Mouse (Mus musculus): ENCODE measurements at regions not wholly inside any gene's neighbourhood (a gene's known extent, or its start where the extent isn't known, plus 50 kb on each side); places are given as distances from the start of the nearest gene placed in this dataset.

- no peak overlapping the region for H3K4me2 ChIP-seq
- H3K27ac ChIP-seq (replicated peaks): no peak overlapping the region
- WGBS: 6% methylated on average over 4 of the region's 4 CpGs
- H3K9me3 ChIP-seq: no peaks in the 10 kb centered on the region
- H3K4me1 ChIP-seq (replicated peaks): no peaks in the 10 kb centered on the region
- no peaks in the 10 kb centered on the region for H3K27me3 ChIP-seq
- no peak for ATAC-seq (ENCODE audit: low FRiP score, low read depth)
- H3K9ac ChIP-seq: no peak overlapping the region
- no peaks in the 10 kb centered on the region for H3K36me3 ChIP-seq
- H3K4me3 ChIP-seq: no peak overlapping the region
Observed at GRCm38 (mm10) chr14:64546787-64547186, 442.7 kb downstream of the Prss52 start.

- Histone ChIP-seq H3K4me3 (no peak overlapping the region), H3K4me2 (no peak overlapping the region), H3K27me3 (no peaks in the 10 kb centered on the region), H3K36me3 (no peaks in the 10 kb centered on the region), H3K4me1 (replicated peaks) (no peaks in the 10 kb centered on the region), H3K9me3 (no peaks in the 10 kb centered on the region), H3K9ac (no peak overlapping the region), H3K27ac (replicated peaks) (no peak overlapping the region)
- no peak for ATAC-seq (ENCODE audit: low FRiP score, low read depth)
- 58% methylated on average over 4 of the region's 4 CpGs for WGBS
Observed at GRCm38 (mm10) chr14:64552951-64553350, 448.9 kb downstream of the Prss52 start.

- 84% methylated on average over 7 of the region's 7 CpGs for WGBS
- no peak overlapping the region for H3K9ac ChIP-seq
- no peak overlapping the region for H3K4me2 ChIP-seq
- H3K9me3 ChIP-seq: no peaks in the 10 kb centered on the region
- H3K36me3 ChIP-seq: no peaks in the 10 kb centered on the region
- H3K27ac ChIP-seq (replicated peaks): no peak overlapping the region
- H3K27me3 ChIP-seq: no peaks in the 10 kb centered on the region
- no peak overlapping the region for H3K4me3 ChIP-seq
- no peak for ATAC-seq (ENCODE audit: low FRiP score, low read depth)
- H3K4me1 ChIP-seq (replicated peaks): no peaks in the 10 kb centered on the region
Observed at GRCm38 (mm10) chr14:64556042-64556441, 452.0 kb downstream of the Prss52 start.

- Histone ChIP-seq H3K4me3 (no peak overlapping the region), H3K4me1 (replicated peaks) (no peaks in the 10 kb centered on the region), H3K27ac (replicated peaks) (no peak overlapping the region), H3K9me3 (no peaks in the 10 kb centered on the region), H3K9ac (no peak overlapping the region), H3K36me3 (no peaks in the 10 kb centered on the region), H3K4me2 (no peak overlapping the region), H3K27me3 (no peaks in the 10 kb centered on the region)
- 68% methylated on average over 6 of the region's 6 CpGs for WGBS
- no peak for ATAC-seq (ENCODE audit: low FRiP score, low read depth)
Observed at GRCm38 (mm10) chr14:64557453-64557852, 453.4 kb downstream of the Prss52 start.

GRCm38 (mm10) chr14:64568689-64569088 lies 464.6 kb downstream of the Prss52 start:
- Histone ChIP-seq H3K27me3 (no peaks in the 10 kb centered on the region), H3K4me1 (replicated peaks) (0 out of 2 replicates have a peak, but pooled peaks cover 4% of the 10 kb centered on the region), H3K4me2 (no peak overlapping the region), H3K9ac (no peak overlapping the region), H3K4me3 (no peak overlapping the region), H3K9me3 (no peaks in the 10 kb centered on the region), H3K36me3 (no peaks in the 10 kb centered on the region), H3K27ac (replicated peaks) (no peak overlapping the region)
- 23% methylated on average over 6 of the region's 6 CpGs for WGBS
- ATAC-seq (ENCODE audit: low FRiP score, low read depth): no peak

GRCm38 (mm10) chr14:64570951-64571350 lies 466.9 kb downstream of the Prss52 start:
- H3K27ac ChIP-seq (replicated peaks): no peak overlapping the region
- 68% methylated on average over 7 of the region's 7 CpGs for WGBS
- H3K36me3 ChIP-seq: no peaks in the 10 kb centered on the region

GRCm38 (mm10) chr14:64572756-64573155 lies 468.7 kb downstream of the Prss52 start:
- Histone ChIP-seq H3K9ac (no peak overlapping the region), H3K36me3 (no peaks in the 10 kb centered on the region), H3K27ac (replicated peaks) (peak overlapping the region; percentile 91), H3K9me3 (no peaks in the 10 kb centered on the region), H3K4me3 (no peak overlapping the region), H3K27me3 (no peaks in the 10 kb centered on the region), H3K4me1 (replicated peaks) (peaks cover 27% of the 10 kb centered on the region), H3K4me2 (no peak overlapping the region)
- ATAC-seq (ENCODE audit: low FRiP score, low read depth): no peak
- 71% methylated on average over 2 of the region's 2 CpGs for WGBS

More at GRCm38 (mm10) chr14:64570951-64571350, 466.9 kb downstream of the Prss52 start:
- H3K4me2 ChIP-seq: no peak overlapping the region
- H3K9ac ChIP-seq: no peak overlapping the region
- H3K4me1 ChIP-seq (replicated peaks): peaks cover 19% of the 10 kb centered on the region
- no peaks in the 10 kb centered on the region for H3K27me3 ChIP-seq
- H3K4me3 ChIP-seq: no peak overlapping the region
- no peaks in the 10 kb centered on the region for H3K9me3 ChIP-seq
- ATAC-seq (ENCODE audit: low FRiP score, low read depth): no peak

- Histone ChIP-seq H3K27me3 (no peaks in the 10 kb centered on the region), H3K4me3 (peak overlapping the region; percentile 38), H3K27ac (replicated peaks) (peak overlapping the region; percentile 91), H3K9me3 (no peaks in the 10 kb centered on the region), H3K4me1 (replicated peaks) (peaks cover 27% of the 10 kb centered on the region), H3K4me2 (peak overlapping the region; percentile 50), H3K36me3 (no peaks in the 10 kb centered on the region), H3K9ac (peak overlapping the region; percentile 47)
- 27% methylated on average over 5 of the region's 5 CpGs for WGBS
- peak; percentile 21; the same call in 1 of the 2 replicates for ATAC-seq (ENCODE audit: low FRiP score, low read depth)
Observed at GRCm38 (mm10) chr14:64573773-64574172, 469.7 kb downstream of the Prss52 start.

- Histone ChIP-seq H3K4me2 (peak overlapping the region; percentile 50), H3K27ac (replicated peaks) (peak overlapping the region; percentile 91), H3K4me1 (replicated peaks) (peaks cover 27% of the 10 kb centered on the region), H3K4me3 (peak overlapping the region; percentile 38), H3K9me3 (no peaks in the 10 kb centered on the region), H3K27me3 (no peaks in the 10 kb centered on the region), H3K36me3 (no peaks in the 10 kb centered on the region), H3K9ac (peak overlapping the region; percentile 47)
- WGBS: 23% methylated on average over 7 of the region's 7 CpGs
- peak; percentile 75; the same call in 1 of the 2 replicates for ATAC-seq (ENCODE audit: low FRiP score, low read depth)
Observed at GRCm38 (mm10) chr14:64574277-64574676, 470.2 kb downstream of the Prss52 start.

- Histone ChIP-seq H3K4me3 (peak overlapping the region; percentile 38), H3K36me3 (no peaks in the 10 kb centered on the region), H3K9me3 (no peaks in the 10 kb centered on the region), H3K27me3 (no peaks in the 10 kb centered on the region), H3K4me1 (replicated peaks) (peaks cover 31% of the 10 kb centered on the region), H3K9ac (peak overlapping the region; percentile 47), H3K4me2 (peak overlapping the region; percentile 50), H3K27ac (replicated peaks) (peak overlapping the region; percentile 91)
- no peak for ATAC-seq (ENCODE audit: low FRiP score, low read depth)
- WGBS: 44% methylated on average over 6 of the region's 6 CpGs
Observed at GRCm38 (mm10) chr14:64574773-64575172, 470.7 kb downstream of the Prss52 start.

- ATAC-seq (ENCODE audit: low FRiP score, low read depth): no peak
- Histone ChIP-seq H3K27ac (replicated peaks) (peak overlapping the region; percentile 91; the same call in 1 of the 2 replicates), H3K27me3 (no peaks in the 10 kb centered on the region), H3K9me3 (no peaks in the 10 kb centered on the region), H3K4me1 (replicated peaks) (peaks cover 43% of the 10 kb centered on the region), H3K4me3 (peak overlapping the region; percentile 38), H3K36me3 (no peaks in the 10 kb centered on the region), H3K4me2 (peak overlapping the region; percentile 50), H3K9ac (peak overlapping the region; percentile 27; the same call in 1 of the 2 replicates)
- WGBS: 53% methylated on average over 4 of the region's 4 CpGs
Observed at GRCm38 (mm10) chr14:64575954-64576353, 471.9 kb downstream of the Prss52 start.

GRCm38 (mm10) chr14:64580086-64580485 lies 476.0 kb downstream of the Prss52 start:
- no peaks in the 10 kb centered on the region for H3K27me3 ChIP-seq
- peak overlapping the region; percentile 87 for H3K27ac ChIP-seq (replicated peaks)
- no peak overlapping the region for H3K4me3 ChIP-seq
- peak overlapping the region; percentile 44 for H3K4me2 ChIP-seq
- no peaks in the 10 kb centered on the region for H3K9me3 ChIP-seq
- 53% methylated on average over 4 of the region's 4 CpGs for WGBS
- no peaks in the 10 kb centered on the region for H3K36me3 ChIP-seq
- H3K9ac ChIP-seq: no peak overlapping the region
- no peak for ATAC-seq (ENCODE audit: low FRiP score, low read depth)
- H3K4me1 ChIP-seq (replicated peaks): peaks cover 55% of the 10 kb centered on the region

- Histone ChIP-seq H3K4me1 (replicated peaks) (peaks cover 60% of the 10 kb centered on the region), H3K27ac (replicated peaks) (peak overlapping the region; percentile 87), H3K27me3 (no peaks in the 10 kb centered on the region), H3K36me3 (no peaks in the 10 kb centered on the region), H3K4me3 (no peak overlapping the region), H3K4me2 (peak overlapping the region; percentile 44), H3K9ac (0 out of 2 replicates have a peak overlapping the region, but pooled peaks have one; percentile 23), H3K9me3 (no peaks in the 10 kb centered on the region)
- ATAC-seq (ENCODE audit: low FRiP score, low read depth): no peak
- WGBS: 18% methylated on average over 6 of the region's 6 CpGs
Observed at GRCm38 (mm10) chr14:64580862-64581261, 476.8 kb downstream of the Prss52 start.

All from hindbrain, embryonic 15.5 days (tissue).